Mouse (Mus musculus) lung, postnatal 25 days (tissue): ENCODE measurements around the gene Afdn.
"Not testable (repeated sequence)": the region's sequence is repeated elsewhere in the genome, so short reads cannot be mapped to it uniquely, and the experiment has no call there.

ENCODE experiments used
- DNase-seq: peaks from one replicate; pipeline ENCODE4 v3.0.0; 2022; ENCODE audit warnings: low spot score

The Afdn gene

DNA sequence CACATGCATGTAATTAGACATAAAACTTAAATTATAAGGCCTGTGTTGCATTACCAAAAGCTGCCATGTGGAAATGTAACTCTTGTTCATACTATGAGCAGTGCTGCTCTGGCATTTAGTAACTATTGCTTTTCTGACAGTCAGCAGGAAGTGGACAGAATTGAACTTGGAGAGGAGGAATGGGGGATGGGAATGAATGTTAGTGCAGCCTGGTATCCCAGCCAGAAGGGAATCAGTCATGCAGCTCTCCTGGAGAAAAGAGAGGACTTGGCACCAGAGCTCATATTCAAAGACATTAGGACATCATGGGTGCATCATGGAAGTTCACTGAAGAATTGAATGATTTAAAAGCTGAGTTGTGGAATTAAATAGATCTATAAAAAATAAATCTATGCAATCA is 117.1 kb downstream of the Afdn start:
- no peak for DNase-seq

- DNase-seq = peak; percentile 80
These were observed 119.4 kb downstream of the Afdn start for GRCm38 (mm10) chr17:13879731-13880130.

GRCm38 (mm10) chr17:13883540-13883939 is 123.2 kb downstream of the Afdn start:
- DNase-seq = no peak

- DNase-seq = no peak
These were observed 129.6 kb downstream of the Afdn start for GRCm38 (mm10) chr17:13889818-13890434.

GRCm38 (mm10) chr17:13890932-13891331 is 130.6 kb downstream of the Afdn start:
- DNase-seq = no peak

GRCm38 (mm10) chr17:13898838-13899237 is 138.5 kb downstream of the Afdn start:
- no peak for DNase-seq

DNA sequence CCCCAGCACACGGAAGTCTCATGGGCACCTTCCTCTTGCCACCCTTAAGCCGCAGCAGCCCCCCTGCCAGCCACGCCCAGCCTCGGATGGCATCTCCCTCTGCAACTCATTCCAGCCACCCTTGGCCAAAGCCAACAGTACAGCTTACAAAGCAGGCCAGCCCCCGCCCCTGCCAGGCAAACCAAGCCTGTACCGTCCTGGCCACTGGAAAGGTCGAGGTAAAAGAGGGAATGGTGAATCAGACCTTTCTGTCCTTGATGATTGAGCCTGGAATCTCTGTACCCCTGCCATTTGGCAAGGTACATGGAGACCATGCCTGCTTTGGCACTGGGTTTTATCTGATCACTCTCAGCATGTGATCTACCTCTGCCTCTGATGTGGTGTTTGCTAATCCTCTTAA is 138.9 kb downstream of the Afdn start:
- no peak for DNase-seq

- no peak for DNase-seq
These were observed 143.5 kb downstream of the Afdn start for GRCm38 (mm10) chr17:13903793-13904192.

- no peak for DNase-seq
These were observed 146.7 kb downstream of the Afdn start for GRCm38 (mm10) chr17:13907082-13907481.

DNA sequence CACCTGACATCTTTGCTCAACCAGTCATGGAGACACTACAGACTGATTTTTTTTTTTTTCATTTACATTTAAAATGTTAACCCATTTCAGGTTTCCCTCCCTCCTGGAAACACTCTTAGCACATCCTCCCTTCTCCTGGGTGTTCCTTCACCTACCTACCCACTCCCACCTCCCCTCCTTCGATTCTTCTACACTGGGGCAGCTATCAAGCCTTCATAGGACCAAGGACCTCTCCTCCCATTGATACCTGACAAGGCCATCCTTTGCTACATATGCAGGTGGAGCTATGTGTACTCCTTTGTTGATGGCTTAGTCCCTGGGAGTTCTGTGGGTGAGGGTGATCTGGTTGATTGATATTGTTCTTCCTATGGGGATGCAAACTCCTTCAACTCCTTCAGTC is 147.3 kb downstream of the Afdn start:
- DNase-seq = no peak

DNA sequence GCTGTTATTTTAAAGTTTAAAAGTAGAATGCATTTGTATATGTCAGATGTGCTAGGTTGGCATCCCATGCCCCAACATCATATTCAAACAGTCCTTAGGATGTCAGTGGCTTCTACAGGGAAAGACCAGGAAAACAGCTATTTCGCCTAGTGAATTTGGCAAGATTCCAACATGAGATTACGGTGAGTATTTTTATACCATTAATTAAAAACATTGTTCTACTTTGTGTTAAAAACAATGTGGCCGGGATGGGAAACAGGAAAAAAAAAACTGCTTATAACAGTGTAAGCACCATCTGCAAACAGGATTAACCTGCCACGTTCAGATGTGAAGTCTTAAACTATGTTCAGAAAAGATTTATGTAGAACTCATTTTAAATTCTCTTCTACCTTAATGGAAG is 153.6 kb downstream of the Afdn start:
- DNase-seq = no peak

- peak; percentile 64 for DNase-seq
These were observed 154.2 kb downstream of the Afdn start for GRCm38 (mm10) chr17:13914531-13914930.

DNA sequence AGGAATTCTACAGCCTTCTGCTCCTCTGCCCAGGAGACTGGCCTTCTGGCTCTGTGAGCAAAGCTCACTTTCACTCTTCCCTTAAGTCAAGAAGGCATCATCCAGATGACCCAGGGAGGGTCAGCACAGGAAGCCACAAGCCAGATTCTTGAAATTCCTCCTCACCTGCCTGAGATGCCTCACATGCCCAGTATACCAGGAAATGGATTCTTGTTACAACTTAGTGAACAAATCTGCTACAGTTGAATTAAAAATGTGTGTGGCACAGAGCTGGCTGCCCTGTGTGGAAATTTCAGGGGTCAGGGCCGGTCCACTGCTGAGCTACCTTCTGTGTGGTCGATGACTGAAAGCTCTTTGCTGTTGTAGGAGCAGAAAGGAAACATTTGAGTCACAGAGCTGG is 160.4 kb downstream of the Afdn start:
- peak; percentile 43 for DNase-seq

DNA sequence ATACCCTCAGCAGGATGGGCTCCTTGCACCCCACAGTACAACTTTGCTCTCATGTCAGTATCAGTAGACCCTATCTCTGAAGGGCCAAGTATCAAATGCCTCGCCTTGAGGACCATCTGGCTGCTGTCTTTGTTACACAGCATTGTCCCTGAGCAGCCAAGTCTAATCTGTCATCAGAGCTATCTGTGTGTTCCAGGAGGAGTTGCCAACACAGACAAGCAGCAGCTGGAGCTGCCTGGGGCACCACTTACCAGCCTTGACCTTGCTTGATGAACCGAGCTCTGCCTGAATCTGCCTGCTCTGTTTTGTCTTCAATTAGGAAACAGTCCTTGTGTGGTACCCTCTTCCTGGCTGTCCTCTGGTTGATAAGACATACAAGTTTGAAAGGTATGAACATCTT is 163.1 kb downstream of the Afdn start:
- DNase-seq = no peak

- DNase-seq = no peak
These were observed 164.2 kb downstream of the Afdn start for GRCm38 (mm10) chr17:13924588-13924987.

- peak; percentile 54 for DNase-seq
These were observed 165.6 kb downstream of the Afdn start for GRCm38 (mm10) chr17:13925931-13926330.

GRCm38 (mm10) chr17:13930421-13930820 is 170.1 kb downstream of the Afdn start:
- no peak for DNase-seq

GRCm38 (mm10) chr17:13935364-13935763 is 175.0 kb downstream of the Afdn start:
- DNase-seq = not testable (repeated sequence)

- DNase-seq = no peak
These were observed 177.4 kb downstream of the Afdn start for GRCm38 (mm10) chr17:13937787-13938186.

- no peak for DNase-seq
These were observed 178.3 kb downstream of the Afdn start for GRCm38 (mm10) chr17:13938652-13939051.

DNA sequence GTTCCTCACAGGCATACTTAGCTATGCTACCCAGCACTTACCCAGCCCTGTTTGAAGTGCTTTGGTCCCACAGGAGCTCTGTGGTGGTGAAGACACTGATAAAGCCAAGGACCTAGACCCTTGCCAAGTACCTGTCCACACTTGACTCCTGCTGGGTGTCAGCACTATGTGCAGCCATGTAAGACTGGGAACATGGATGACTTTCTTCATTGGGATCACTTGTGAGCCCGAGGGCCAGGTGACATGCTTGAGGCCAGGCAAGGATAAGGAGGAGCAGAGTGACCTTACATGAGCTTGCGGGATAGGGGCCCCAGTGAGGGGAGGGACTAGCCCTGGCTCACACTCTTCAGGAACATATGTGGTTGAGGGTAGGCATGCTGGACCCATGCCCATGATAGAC is 178.9 kb downstream of the Afdn start:
- not testable (repeated sequence) for DNase-seq

- no peak for DNase-seq
These were observed 180.1 kb downstream of the Afdn start for GRCm38 (mm10) chr17:13940487-13940886.

DNA sequence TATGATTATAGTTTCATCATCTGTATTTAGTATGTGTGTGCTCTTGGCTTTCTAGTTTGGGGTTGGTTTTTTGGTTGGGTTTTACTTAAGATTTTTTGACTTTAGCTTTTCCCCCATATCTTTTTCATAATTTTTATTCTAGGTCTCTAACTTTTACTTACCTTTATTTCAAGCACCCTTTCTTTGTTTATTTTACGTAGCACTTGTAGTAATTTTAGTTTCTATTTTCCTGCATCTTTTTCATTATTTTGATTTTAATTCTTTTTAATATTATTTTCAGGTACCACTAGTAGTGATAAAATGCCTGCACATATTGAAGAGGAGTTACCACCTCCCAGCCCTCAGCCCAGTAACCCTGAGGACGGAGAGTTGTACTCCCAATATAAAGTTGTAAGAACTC is 187.7 kb downstream of the Afdn start, which contains the start of gene Gm7168:
Gm7168 (plus strand) TSS at position 301 of the 400 bp plus-strand sequence.
- not testable (repeated sequence) for DNase-seq

- DNase-seq = not testable (repeated sequence)
These were observed 191.2 kb downstream of the Afdn start for GRCm38 (mm10) chr17:13951570-13951969.
